In the genomic region with DNA sequence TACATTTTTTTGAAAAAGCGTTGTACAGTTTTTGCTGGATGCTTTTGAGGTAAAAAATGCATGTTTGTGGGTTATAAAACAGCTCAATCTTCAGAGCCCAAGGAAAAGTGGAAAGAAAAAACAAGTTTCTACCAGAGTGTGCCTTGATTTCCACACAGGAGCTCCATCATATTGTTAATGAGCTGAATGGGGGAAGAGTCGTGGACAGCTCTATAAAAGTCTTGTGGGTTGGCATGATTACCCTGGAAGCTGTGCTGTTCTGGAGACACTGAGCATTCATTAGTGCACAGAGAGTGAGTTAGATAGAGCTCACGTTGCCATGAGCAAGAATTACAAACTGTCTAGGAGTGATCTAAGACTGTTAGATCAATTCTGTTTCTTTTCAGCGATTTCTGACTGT, we compare ENCODE assay signal across 9 mouse cellular contexts. TPM values are rescaled to one million over a fixed set of nuclear protein-coding genes. Genes with fewer than 3 reads are reported as not detected.
DNase-seq lines count a peak whose midpoint lies in the region; ATAC-seq lines count a peak whose summit lies in the region.
"Had no signal": no experiment of that assay in that cellular context is flagged by ENCODE, and none has a peak within 500 bp of the region (broad histone marks: within the 10 kb centered on the region; RNA-seq: fewer than 3 reads in every experiment).

No protein-coding gene starts in this region.

- no peak for ATAC-seq in neural tube, embryonic 11.5 days (ENCODE audit: insufficient read depth, low FRiP score, low TSS enrichment)
- ATAC-seq in limb, embryonic 15.5 days (ENCODE audit: insufficient number of reproducible peaks, low FRiP score, low TSS enrichment, low read depth), result no peak

- H3K4me2 ChIP-seq in neural tube, embryonic 11.5 days (ENCODE audit: low read depth), result peak overlapping the region; percentile 61
- peak overlapping the region; percentile 43 for H3K4me2 ChIP-seq in limb, embryonic 15.5 days

- peaks cover 9% of the 10 kb centered on the region; the same call in 1 of the 2 replicates for H3K36me3 ChIP-seq in neural tube, embryonic 11.5 days (ENCODE audit: control insufficient read depth, insufficient read depth, low read length)
- peaks cover 26% of the 10 kb centered on the region for H3K36me3 ChIP-seq in limb, embryonic 15.5 days

- H3K4me3 ChIP-seq in neural tube, embryonic 11.5 days (ENCODE audit: low read depth, low read length), result peak overlapping the region; percentile 99
- peak overlapping the region; percentile 87 for H3K4me3 ChIP-seq in limb, embryonic 15.5 days

- H3K27me3 ChIP-seq in neural tube, embryonic 11.5 days (ENCODE audit: control insufficient read depth, insufficient read depth, low read length), result no peaks in the 10 kb centered on the region
- H3K27me3 ChIP-seq in limb, embryonic 15.5 days, result no peaks in the 10 kb centered on the region

- peak overlapping the region; percentile 35; the same call in 1 of the 2 replicates for H3K9ac ChIP-seq in neural tube, embryonic 11.5 days (ENCODE audit: low read length)
- peak overlapping the region; percentile 10; the same call in 1 of the 2 replicates for H3K9ac ChIP-seq in limb, embryonic 15.5 days

- DNase-seq in embryo, embryonic 10.5 days (ENCODE audit: low spot score), result peak; percentile 33
- no peak for DNase-seq in embryo, embryonic 10 days (ENCODE audit: low spot score)
- DNase-seq in neural tube, embryonic 11.5 days (ENCODE audit: low spot score), result no peak
- no peak for DNase-seq in neural tube, embryonic 10.5 days (ENCODE audit: extremely low spot score, low spot score)
- no peak for DNase-seq in retina, postnatal 1 day
- no peak for DNase-seq in gastrocnemius, postnatal 25 days
- DNase-seq in gastrocnemius, postnatal 4 days (ENCODE audit: low spot score in 2 of 2), result no peak
- DNase-seq: kidney, adult 9 months had no signal

- peaks cover 12% of the 10 kb centered on the region for H3K4me1 ChIP-seq in neural tube, embryonic 11.5 days (ENCODE audit: control insufficient read depth, insufficient read depth, low read length)
- H3K4me1 ChIP-seq in limb, embryonic 15.5 days, result peaks cover 10% of the 10 kb centered on the region

- no peaks in the 10 kb centered on the region for H3K9me3 ChIP-seq in neural tube, embryonic 11.5 days (ENCODE audit: control insufficient read depth, low read length)
- H3K9me3 ChIP-seq in limb, embryonic 15.5 days, result no peaks in the 10 kb centered on the region

- H3K27ac ChIP-seq in neural tube, embryonic 11.5 days (ENCODE audit: low read depth, low read length), result no peak overlapping the region
- no peak overlapping the region for H3K27ac ChIP-seq in limb, embryonic 15.5 days

- WGBS in neural tube, embryonic 11.5 days, result 56% methylated on average over 4 of the region's 4 CpGs
- 35% methylated on average over 4 of the region's 4 CpGs for WGBS in limb, embryonic 15.5 days

RNA-seq across cellular contexts. Expression of a gene that starts 2.1 kb away (rescaled TPM):
- 619 and 648 TPM in 2 replicates for polyA plus RNA-seq in neural tube, embryonic 11.5 days (2014; fragmentation: Nextera tagmentation; extraction: Ambion mirVana)
- 369 and 396 TPM in 2 replicates for polyA plus RNA-seq in limb, embryonic 15.5 days (2015; fragmentation: Nextera tagmentation; extraction: Ambion mirVana)
- total RNA-seq in gastrocnemius, postnatal 25 days (2021), result 10 to 100 TPM; 40.1 to 41.7 TPM
- 100 to 1,000 TPM; 119 to 130 TPM for total RNA-seq in gastrocnemius, postnatal 4 days (2021)

RNA-seq across cellular contexts. Expression of a gene that starts 2.5 kb away (rescaled TPM):
- polyA plus RNA-seq in neural tube, embryonic 11.5 days (2014; fragmentation: Nextera tagmentation; extraction: Ambion mirVana), result 1,446 and 1,608 TPM in 2 replicates
- polyA plus RNA-seq in limb, embryonic 15.5 days (2015; fragmentation: Nextera tagmentation; extraction: Ambion mirVana), result 1,549 and 1,691 TPM in 2 replicates
- 100 to 1,000 TPM; 301 to 314 TPM for total RNA-seq in gastrocnemius, postnatal 25 days (2021)
- total RNA-seq in gastrocnemius, postnatal 4 days (2021), result 100 to 1,000 TPM; 490 to 525 TPM

RNA-seq across cellular contexts. Expression of a gene that starts 39.7 kb away (rescaled TPM):
- 0.44 and 1.7 TPM in 2 replicates for polyA plus RNA-seq in neural tube, embryonic 11.5 days (2014; fragmentation: Nextera tagmentation; extraction: Ambion mirVana)
- polyA plus RNA-seq in limb, embryonic 15.5 days (2015; fragmentation: Nextera tagmentation; extraction: Ambion mirVana), result 3.9 and 5.9 TPM in 2 replicates
- total RNA-seq in gastrocnemius, postnatal 25 days (2021), result not detected
- total RNA-seq in gastrocnemius, postnatal 4 days (2021), result under 1 TPM; 0.23 to 0.25 TPM

RNA-seq across cellular contexts. Expression of a gene that starts 51.5 kb away (rescaled TPM):
- polyA plus RNA-seq in neural tube, embryonic 11.5 days (2014; fragmentation: Nextera tagmentation; extraction: Ambion mirVana), result 33.2 and 40.0 TPM in 2 replicates
- 10.0 and 13.0 TPM in 2 replicates for polyA plus RNA-seq in limb, embryonic 15.5 days (2015; fragmentation: Nextera tagmentation; extraction: Ambion mirVana)
- total RNA-seq in gastrocnemius, postnatal 25 days (2021), result 1 to 10 TPM; 3.8 TPM
- total RNA-seq in gastrocnemius, postnatal 4 days (2021), result 1 to 10 TPM; 4.9 to 5.0 TPM
